ENCODE assay signal across 12 mouse cellular contexts in the genomic region with DNA sequence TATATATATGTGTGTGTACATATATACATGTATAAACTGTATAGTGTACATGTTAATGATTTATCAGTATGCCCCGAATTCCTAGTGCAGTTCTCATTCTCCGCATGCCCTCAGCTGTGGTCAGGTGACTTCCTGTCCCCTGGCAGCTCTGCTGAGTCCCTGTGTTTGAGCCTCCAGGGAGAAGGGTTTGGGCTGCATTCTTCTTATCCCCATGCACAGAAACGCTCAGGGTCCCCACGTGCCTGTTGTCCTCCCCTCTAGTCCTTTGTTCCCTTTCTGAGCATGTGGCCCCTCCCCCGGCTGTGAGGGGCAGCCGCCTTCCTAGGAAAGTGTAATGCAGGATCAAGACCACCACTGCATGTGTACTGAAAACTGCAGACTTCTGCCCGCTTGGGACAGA. TPM values are rescaled to one million over a fixed set of nuclear protein-coding genes. Genes with fewer than 3 reads are reported as not detected.
DNase-seq lines count a peak whose midpoint lies in the region; ATAC-seq and TF ChIP-seq lines count a peak whose summit lies in the region.
"Had no signal": no experiment of that assay in that cellular context is flagged by ENCODE, and none has a peak within 500 bp of the region (broad histone marks: within the 10 kb centered on the region; RNA-seq: fewer than 3 reads in every experiment).

No protein-coding gene starts in this region.

- peaks cover 15% of the 10 kb centered on the region for H3K36me3 ChIP-seq in embryonic facial prominence, embryonic 15.5 days
- peaks cover 22% of the 10 kb centered on the region for H3K36me3 ChIP-seq in limb, embryonic 12.5 days
- H3K36me3 ChIP-seq: G1E had no signal

- H3K9ac ChIP-seq in embryonic facial prominence, embryonic 15.5 days = no peak overlapping the region
- H3K9ac ChIP-seq in limb, embryonic 12.5 days (replicated peaks) = 0 out of 2 replicates have a peak overlapping the region, but pooled peaks have one; percentile 28

- H3K27ac ChIP-seq in left cerebral cortex, adult 2 months = peak overlapping the region; percentile 91; the same call in 1 of the 2 replicates
- H3K27ac ChIP-seq in embryonic facial prominence, embryonic 15.5 days (replicated peaks) = 0 out of 2 replicates have a peak overlapping the region, but pooled peaks have one; percentile 17
- H3K27ac ChIP-seq in limb, embryonic 12.5 days = peak overlapping the region; percentile 81

- H3K27me3 ChIP-seq in embryonic facial prominence, embryonic 15.5 days = no peaks in the 10 kb centered on the region
- H3K27me3 ChIP-seq in limb, embryonic 12.5 days = no peaks in the 10 kb centered on the region

- ATAC-seq in embryonic facial prominence, embryonic 15.5 days (ENCODE audit: insufficient number of reproducible peaks, low FRiP score, low TSS enrichment, low read depth) = no peak
- peak; percentile 53; the same call in 1 of the 2 replicates for ATAC-seq in limb, embryonic 12.5 days (ENCODE audit: insufficient number of reproducible peaks, insufficient read depth, low FRiP score, low TSS enrichment, low read depth)

- no peak overlapping the region for H3K4me2 ChIP-seq in embryonic facial prominence, embryonic 15.5 days (replicated peaks)
- peak overlapping the region; percentile 26 for H3K4me2 ChIP-seq in limb, embryonic 12.5 days

- no peak overlapping the region for H3K4me3 ChIP-seq in left cerebral cortex, adult 2 months
- H3K4me3 ChIP-seq in embryonic facial prominence, embryonic 15.5 days (replicated peaks) = no peak overlapping the region
- no peak overlapping the region for H3K4me3 ChIP-seq in limb, embryonic 12.5 days (replicated peaks)
- H3K4me3 ChIP-seq: erythroblast, embryonic 14.5 days had no signal

- TF ChIP-seq CTCF in left cerebral cortex, adult 2 months (IDR thresholded peaks at IDR 0.05) = no peak

- H3K9me3 ChIP-seq in embryonic facial prominence, embryonic 15.5 days (replicated peaks) = no peaks in the 10 kb centered on the region
- H3K9me3 ChIP-seq in limb, embryonic 12.5 days = no peaks in the 10 kb centered on the region
- H3K9me3 ChIP-seq: G1E had no signal

- H3K4me1 ChIP-seq in embryonic facial prominence, embryonic 15.5 days = peaks cover 13% of the 10 kb centered on the region
- peaks cover 16% of the 10 kb centered on the region for H3K4me1 ChIP-seq in limb, embryonic 12.5 days (replicated peaks)

- intact Hi-C loops in left cerebral cortex, adult 2 months (cut with DNase I) = no loop called here
- intact Hi-C loops in heart, postnatal 10 days (cut with DNase I) = loop anchor here (5.0 kb wide), 1 partner anchor 49 kb away; no protein-coding TSS in a partner anchor

- no peak for DNase-seq in left cerebral cortex, adult 2 months (ENCODE audit: extremely low spot score in 1 of 2, low spot score in 2 of 2)
- DNase-seq in left cerebral cortex, adult 9 months (ENCODE audit: low spot score in 2 of 2) = no peak
- DNase-seq in embryo, embryonic 10 days (ENCODE audit: low spot score) = peak; percentile 78
- no peak for DNase-seq in adrenal gland, postnatal 14 days
- no peak for DNase-seq in gastrocnemius, postnatal 4 days (ENCODE audit: low spot score in 2 of 2)
- DNase-seq in heart, postnatal 10 days = no peak
- DNase-seq: heart, postnatal 4 days; right cerebral cortex, postnatal 25 days had no signal

- WGBS in embryonic facial prominence, embryonic 15.5 days = 16% methylated on average over 7 of the region's 7 CpGs
- 19% methylated on average over 7 of the region's 7 CpGs for WGBS in limb, embryonic 12.5 days

RNA-seq across cellular contexts. Expression of a gene that starts 3.8 kb away (rescaled TPM):
- total RNA-seq in left cerebral cortex, adult 2 months (2021) = 1 to 10 TPM in 1 of 2 experiments, not detected in 1; 1.0 TPM
- 0.12 TPM in 1 of 2 replicates, not detected in the other for polyA plus RNA-seq in embryonic facial prominence, embryonic 15.5 days (2015; fragmentation: Nextera tagmentation; extraction: Ambion mirVana)
- polyA plus RNA-seq in limb, embryonic 12.5 days (2016; fragmentation: Nextera tagmentation; extraction: Ambion mirVana) = not detected in 2 replicates
- total RNA-seq in adrenal gland, postnatal 14 days (2021) = not detected in 2 replicates
- not detected for total RNA-seq in gastrocnemius, postnatal 4 days (2021)
- total RNA-seq in heart, postnatal 10 days (2021) = 10 to 100 TPM; 18.1 to 41.9 TPM
- total RNA-seq: G1E had no signal
- polyA plus RNA-seq: erythroblast, embryonic 14.5 days; G1E had no signal

RNA-seq across cellular contexts. Expression of a gene that starts 22.7 kb away (rescaled TPM):
- total RNA-seq in left cerebral cortex, adult 2 months (2021) = 10 to 100 TPM; 18.9 to 21.2 TPM
- polyA plus RNA-seq in embryonic facial prominence, embryonic 15.5 days (2015; fragmentation: Nextera tagmentation; extraction: Ambion mirVana) = 41.7 TPM in 2 replicates
- polyA plus RNA-seq in limb, embryonic 12.5 days (2016; fragmentation: Nextera tagmentation; extraction: Ambion mirVana) = 78.1 and 83.5 TPM in 2 replicates
- total RNA-seq in adrenal gland, postnatal 14 days (2021) = 4.1 and 5.3 TPM in 2 replicates
- 1 to 10 TPM; 4.1 to 6.0 TPM for total RNA-seq in gastrocnemius, postnatal 4 days (2021)
- total RNA-seq in heart, postnatal 10 days (2021) = 1 to 10 TPM; 2.9 to 4.1 TPM

RNA-seq across cellular contexts. Expression of a gene that starts 54.5 kb away (rescaled TPM):
- total RNA-seq in left cerebral cortex, adult 2 months (2021) = 100 to 1,000 TPM; 163 to 185 TPM
- 20.1 and 20.7 TPM in 2 replicates for polyA plus RNA-seq in embryonic facial prominence, embryonic 15.5 days (2015; fragmentation: Nextera tagmentation; extraction: Ambion mirVana)
- polyA plus RNA-seq in limb, embryonic 12.5 days (2016; fragmentation: Nextera tagmentation; extraction: Ambion mirVana) = 4.4 and 6.3 TPM in 2 replicates
- 8.7 and 11.0 TPM in 2 replicates for total RNA-seq in adrenal gland, postnatal 14 days (2021)
- total RNA-seq in gastrocnemius, postnatal 4 days (2021) = 1 to 10 TPM; 3.0 to 5.9 TPM
- total RNA-seq in heart, postnatal 10 days (2021) = 1 to 10 TPM; 7.4 to 7.6 TPM

Comparison
In these comparisons a context has a peak if more than half of its experiments do, and no peak if none do; other contexts are left out.
1. H3K27ac ChIP-seq: peak in every context shown above with its lines; median percentile 91 in left cerebral cortex, adult 2 months; 81 in limb, embryonic 12.5 days; 17 in embryonic facial prominence, embryonic 15.5 days.
2. RNA of a gene that starts 3.8 kb away (total RNA-seq): 18.1 to 41.9 TPM in heart, postnatal 10 days; 1.0 TPM in left cerebral cortex, adult 2 months, not detected in gastrocnemius, postnatal 4 days and not detected in adrenal gland, postnatal 14 days; every median in the first group is over 4 times any median in the second.
3. RNA of a gene that starts 54.5 kb away (total RNA-seq): 163 to 185 TPM in left cerebral cortex, adult 2 months; 8.7 to 11.0 TPM in adrenal gland, postnatal 14 days, 7.4 to 7.6 TPM in heart, postnatal 10 days and 3.0 to 5.9 TPM in gastrocnemius, postnatal 4 days; every median in the first group is over 10 times any median in the second.